Mouse (Mus musculus): ENCODE results near the gene Rab26. TPM values are rescaled to one million over a fixed set of nuclear protein-coding genes. Genes with fewer than 3 reads are reported as not detected.

The Rab26 gene
- polyA plus RNA-seq, 1 experiment from 2014 or later, result 2.6 TPM

DNA sequence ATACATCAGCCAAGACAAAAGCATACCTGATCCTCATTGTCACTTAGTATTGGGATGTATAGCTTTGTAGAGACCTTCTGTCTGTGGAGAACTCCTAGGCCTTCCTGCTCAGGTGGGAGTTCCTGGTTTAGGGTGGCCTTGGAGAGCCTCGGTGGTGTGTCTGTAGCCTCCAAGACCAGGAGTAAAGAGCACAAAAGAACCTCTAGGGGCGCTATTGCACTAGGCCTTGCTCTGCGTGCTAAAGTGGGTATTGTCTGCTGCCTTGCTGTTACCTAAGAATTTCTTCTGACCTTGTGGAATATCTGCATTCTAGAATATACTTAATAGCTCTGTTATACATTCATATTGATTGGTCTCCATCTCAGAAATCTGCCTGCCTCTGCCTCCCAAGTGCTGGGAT is 6.4 kb upstream of the Rab26 start:
- peaks cover 18% of the 10 kb centered on the region for H3K27me3 ChIP-seq (replicated peaks; ENCODE audit: low read depth, poor library complexity, severe bottlenecking)
- H3K9me3 ChIP-seq, result no peaks in the 10 kb centered on the region
- DNase-seq (ENCODE audit: low spot score), result peak; percentile 59
- H3K4me1 ChIP-seq, result peaks cover 15% of the 10 kb centered on the region
- H3K4me3 ChIP-seq, result no peak overlapping the region
- WGBS, result 15% methylated on average over 3 of the region's 3 CpGs
- H3K36me3 ChIP-seq (replicated peaks), result no peaks in the 10 kb centered on the region
- H3K27ac ChIP-seq (replicated peaks), result no peak overlapping the region

DNA sequence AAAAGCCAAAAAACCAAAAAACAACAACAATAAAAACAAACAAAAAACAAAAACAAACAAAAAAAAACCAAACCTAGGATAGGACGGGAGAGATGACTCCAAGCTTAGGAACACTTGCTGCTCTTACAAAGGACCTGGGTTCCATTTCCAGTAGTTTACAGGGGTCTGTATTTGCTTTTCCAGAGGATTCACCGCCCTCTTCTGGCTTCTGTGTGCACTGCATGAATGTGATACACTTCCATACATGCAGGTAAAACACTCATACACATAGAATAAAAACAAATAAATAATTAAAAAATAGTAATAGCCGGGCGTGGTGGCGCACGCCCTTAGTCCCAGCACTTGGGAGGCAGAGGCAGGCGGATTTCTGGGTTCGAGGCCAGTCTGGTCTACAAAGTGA is 4.9 kb upstream of the Rab26 start:
- 72% methylated on average over 8 of the region's 8 CpGs for WGBS

DNA sequence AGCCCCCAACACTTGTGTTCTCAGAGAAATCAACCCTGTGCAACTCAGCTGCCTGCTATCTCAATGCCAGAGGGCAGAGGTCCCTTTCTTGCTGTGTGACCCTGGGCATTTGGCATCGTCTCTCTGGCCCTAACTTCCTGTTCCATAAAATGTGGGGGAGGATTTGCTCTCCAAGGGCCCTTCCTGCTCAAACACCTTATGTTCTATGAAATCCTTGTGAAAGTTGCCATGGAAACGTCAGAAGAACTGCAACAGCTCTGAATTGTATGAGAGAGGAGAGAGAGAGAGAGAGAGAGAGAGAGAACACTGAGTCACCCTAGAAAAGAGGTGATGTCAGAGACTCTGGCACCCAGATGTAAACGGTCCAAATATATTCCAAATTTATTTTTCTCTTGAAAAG is 3.5 kb upstream of the Rab26 start:
- no peaks in the 10 kb centered on the region for H3K9me3 ChIP-seq
- WGBS, result 45% methylated on average over 3 of the region's 3 CpGs
- no peak overlapping the region for H3K27ac ChIP-seq (replicated peaks)
- H3K36me3 ChIP-seq (replicated peaks), result 0 out of 2 replicates have a peak, but pooled peaks cover 3% of the 10 kb centered on the region
- peaks cover 23% of the 10 kb centered on the region for H3K4me1 ChIP-seq
- no peaks in the 10 kb centered on the region for H3K27me3 ChIP-seq (replicated peaks; ENCODE audit: low read depth, poor library complexity, severe bottlenecking)
- no peak for DNase-seq (ENCODE audit: low spot score)
- no peak overlapping the region for H3K4me3 ChIP-seq

More for the DNA sequence above, 4.9 kb upstream of the Rab26 start:
- peaks cover 9% of the 10 kb centered on the region for H3K4me1 ChIP-seq
- no peak overlapping the region for H3K27ac ChIP-seq (replicated peaks)
- no peak overlapping the region for H3K4me3 ChIP-seq
- peak; percentile 62 for DNase-seq (ENCODE audit: low spot score)
- H3K9me3 ChIP-seq, result no peaks in the 10 kb centered on the region
- no peaks in the 10 kb centered on the region for H3K36me3 ChIP-seq (replicated peaks)
- H3K27me3 ChIP-seq (replicated peaks; ENCODE audit: low read depth, poor library complexity, severe bottlenecking), result peaks cover 4% of the 10 kb centered on the region

DNA sequence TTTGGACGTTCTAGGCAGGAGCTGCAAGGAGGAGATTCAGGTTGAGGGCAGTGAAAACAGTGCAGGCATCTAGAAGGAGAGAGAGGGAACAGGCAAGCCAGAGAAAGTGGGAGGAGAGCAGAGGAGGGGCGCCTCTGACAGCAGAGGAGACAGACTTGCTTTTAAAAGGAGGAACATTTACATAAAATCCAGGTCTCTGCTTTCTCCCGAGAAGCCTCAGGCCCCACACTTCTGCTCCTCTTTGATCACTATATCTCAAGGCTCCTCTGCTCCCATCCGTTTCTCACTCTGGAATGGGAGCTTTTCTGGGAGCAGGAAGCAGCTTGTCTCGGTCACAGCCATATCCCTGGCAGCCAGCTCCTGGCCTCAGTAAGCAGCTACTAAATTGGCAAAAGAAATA is 1.3 kb upstream of the Rab26 start:
- Histone ChIP-seq H3K9me3 (no peaks in the 10 kb centered on the region), H3K36me3 (replicated peaks) (peaks cover 9% of the 10 kb centered on the region), H3K27ac (replicated peaks) (no peak overlapping the region), H3K27me3 (replicated peaks; ENCODE audit: low read depth, poor library complexity, severe bottlenecking) (no peaks in the 10 kb centered on the region), H3K4me3 (no peak overlapping the region), H3K4me1 (peaks cover 45% of the 10 kb centered on the region)
- WGBS, result 52% methylated on average over 5 of the region's 5 CpGs
- DNase-seq (ENCODE audit: low spot score), result no peak

DNA sequence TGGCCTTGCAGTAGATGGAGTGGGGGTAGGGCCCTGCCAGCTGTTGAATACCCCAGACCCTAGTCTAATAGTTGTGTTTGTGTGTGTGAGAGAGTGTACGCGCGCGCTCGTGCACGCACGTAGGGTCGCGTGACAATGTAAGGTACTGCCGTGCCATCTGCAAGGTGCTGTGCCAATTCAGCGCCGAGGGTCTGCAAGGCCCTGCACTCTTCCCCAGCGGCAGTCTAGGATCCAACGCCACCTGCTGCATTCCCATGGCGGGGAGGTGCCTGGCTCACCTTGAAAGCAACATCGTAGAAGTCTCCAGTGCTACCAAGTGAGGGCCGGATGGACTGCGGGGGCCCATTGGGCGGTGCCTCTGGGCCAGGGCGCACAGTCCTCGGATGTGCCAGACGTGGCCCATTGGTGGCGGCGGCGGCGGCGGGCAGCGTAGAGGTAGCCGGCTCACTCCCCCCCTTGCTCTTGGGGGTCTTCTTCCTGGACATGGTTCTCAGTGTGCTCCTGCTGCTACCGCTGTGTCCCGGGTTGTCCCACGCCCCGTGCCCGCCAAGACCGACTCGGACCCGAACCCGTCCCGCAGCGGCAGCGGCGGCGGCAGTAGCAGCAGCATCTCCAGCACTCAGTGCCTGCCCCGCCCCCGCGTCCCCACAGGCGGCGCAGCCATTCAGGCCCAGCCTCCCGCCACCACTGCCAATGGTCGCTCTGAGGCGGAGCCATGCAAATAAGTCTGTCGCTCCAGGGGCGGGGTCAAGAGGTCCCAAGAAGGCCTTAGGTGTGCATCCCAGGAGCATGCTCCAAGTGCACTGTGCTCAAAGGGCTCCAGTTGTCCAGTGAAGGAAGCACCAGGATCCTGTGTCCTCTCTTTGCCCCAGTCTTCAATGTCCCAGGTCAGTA is 664 bp downstream of the Rab26 start:
- Histone ChIP-seq H3K4me1 (peaks cover 62% of the 10 kb centered on the region), H3K27me3 (replicated peaks; ENCODE audit: low read depth, poor library complexity, severe bottlenecking) (no peaks in the 10 kb centered on the region), H3K9me3 (no peaks in the 10 kb centered on the region), H3K4me3 (peak overlapping the region; percentile 61), H3K27ac (replicated peaks) (peak overlapping the region; percentile 73), H3K36me3 (replicated peaks) (peaks cover 25% of the 10 kb centered on the region)
- peak; percentile 92 for DNase-seq (ENCODE audit: low spot score)
- WGBS, result 5% methylated on average over 53 of the region's 53 CpGs

DNA sequence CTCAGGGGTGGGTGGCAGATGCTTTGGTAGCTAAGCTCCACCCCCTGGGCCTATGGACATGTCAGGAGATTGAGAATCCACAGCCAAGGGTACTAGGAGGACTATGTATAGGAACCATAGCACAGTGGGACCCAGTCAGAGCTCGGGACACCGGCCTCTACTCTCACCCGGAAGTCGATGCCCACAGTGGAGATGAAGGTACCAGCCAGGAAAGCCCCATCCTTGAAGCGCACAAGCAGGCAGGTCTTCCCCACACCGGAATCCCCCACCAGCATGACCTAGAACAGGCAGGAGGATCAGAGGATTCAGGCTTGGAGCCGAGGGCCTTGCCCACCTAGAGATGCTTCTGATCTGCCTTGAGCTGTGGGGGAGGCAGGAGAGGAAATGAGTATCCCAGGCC is 2.0 kb downstream of the Rab26 start:
- H3K9me3 ChIP-seq, result no peaks in the 10 kb centered on the region
- peaks cover 25% of the 10 kb centered on the region for H3K36me3 ChIP-seq (replicated peaks)
- no peak overlapping the region for H3K27ac ChIP-seq (replicated peaks)
- H3K4me3 ChIP-seq, result no peak overlapping the region
- H3K27me3 ChIP-seq (replicated peaks; ENCODE audit: low read depth, poor library complexity, severe bottlenecking), result no peaks in the 10 kb centered on the region
- DNase-seq (ENCODE audit: low spot score), result no peak
- WGBS, result 75% methylated on average over 7 of the region's 7 CpGs
- H3K4me1 ChIP-seq, result peaks cover 53% of the 10 kb centered on the region

DNA sequence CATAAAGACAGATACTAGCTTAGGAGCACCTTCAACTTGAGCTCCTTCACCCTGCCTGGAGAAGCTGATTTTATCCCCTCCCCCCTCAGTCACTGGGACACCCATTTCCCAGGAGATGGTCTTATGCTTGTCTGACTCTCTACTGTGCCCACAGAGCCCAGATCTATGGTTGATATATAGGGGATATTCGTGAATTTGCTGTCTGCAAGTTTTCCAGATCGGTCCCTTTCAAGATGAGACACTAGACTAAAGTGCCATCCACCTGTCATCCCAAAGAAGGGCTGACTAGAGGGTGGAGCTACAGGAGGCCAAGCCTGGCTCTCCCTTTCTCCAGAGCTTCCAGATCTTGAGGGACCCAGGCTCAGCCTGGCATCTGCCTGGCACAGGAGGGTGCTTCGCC is 2.9 kb downstream of the Rab26 start:
- no peak for DNase-seq (ENCODE audit: low spot score)
- H3K4me1 ChIP-seq, result peaks cover 63% of the 10 kb centered on the region
- H3K9me3 ChIP-seq, result no peaks in the 10 kb centered on the region
- H3K27ac ChIP-seq (replicated peaks), result no peak overlapping the region
- WGBS, result 62% methylated on average over 3 of the region's 3 CpGs
- H3K36me3 ChIP-seq (replicated peaks), result peaks cover 25% of the 10 kb centered on the region
- peak overlapping the region; percentile 90 for H3K4me3 ChIP-seq
- H3K27me3 ChIP-seq (replicated peaks; ENCODE audit: low read depth, poor library complexity, severe bottlenecking), result no peaks in the 10 kb centered on the region

DNA sequence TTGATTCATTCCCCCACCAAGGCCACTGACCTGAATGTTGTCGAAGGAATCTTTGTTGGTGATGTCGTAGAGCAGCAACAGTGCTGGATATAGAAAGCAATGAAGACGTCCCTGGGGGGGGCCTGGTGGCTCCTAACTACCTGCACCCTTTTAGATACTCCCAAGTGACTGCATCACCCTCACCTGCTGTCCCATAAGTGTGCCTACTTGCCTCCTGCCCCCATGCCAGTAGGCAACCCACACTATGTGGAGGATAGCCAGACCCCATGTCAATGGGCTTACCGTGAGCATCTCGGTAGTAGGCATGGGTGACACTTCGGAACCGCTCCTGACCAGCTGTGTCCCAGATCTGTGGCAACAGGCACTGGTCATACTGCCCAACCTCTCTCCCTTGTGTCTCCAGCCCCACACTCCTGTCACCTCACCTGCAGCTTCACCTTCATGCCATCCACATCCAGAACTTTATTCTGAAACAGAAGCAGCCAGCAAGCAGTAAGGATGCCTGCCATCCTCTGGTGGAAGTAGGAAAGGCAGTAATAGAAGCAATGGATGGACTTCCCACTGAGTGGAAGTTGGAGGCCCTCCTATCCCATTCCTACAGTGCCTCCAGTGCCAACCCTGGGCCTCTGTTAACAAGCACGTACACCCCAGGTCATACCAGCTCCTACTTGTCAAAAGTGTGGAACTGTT is 3.5 kb downstream of the Rab26 start:
- peak overlapping the region; percentile 90 for H3K4me3 ChIP-seq
- peaks cover 63% of the 10 kb centered on the region for H3K4me1 ChIP-seq
- peak overlapping the region; percentile 89 for H3K27ac ChIP-seq (replicated peaks)
- 32% methylated on average over 8 of the region's 8 CpGs for WGBS
- peaks cover 26% of the 10 kb centered on the region for H3K36me3 ChIP-seq (replicated peaks)
- no peak for DNase-seq (ENCODE audit: low spot score)
- no peaks in the 10 kb centered on the region for H3K9me3 ChIP-seq
- no peaks in the 10 kb centered on the region for H3K27me3 ChIP-seq (replicated peaks; ENCODE audit: low read depth, poor library complexity, severe bottlenecking)

DNA sequence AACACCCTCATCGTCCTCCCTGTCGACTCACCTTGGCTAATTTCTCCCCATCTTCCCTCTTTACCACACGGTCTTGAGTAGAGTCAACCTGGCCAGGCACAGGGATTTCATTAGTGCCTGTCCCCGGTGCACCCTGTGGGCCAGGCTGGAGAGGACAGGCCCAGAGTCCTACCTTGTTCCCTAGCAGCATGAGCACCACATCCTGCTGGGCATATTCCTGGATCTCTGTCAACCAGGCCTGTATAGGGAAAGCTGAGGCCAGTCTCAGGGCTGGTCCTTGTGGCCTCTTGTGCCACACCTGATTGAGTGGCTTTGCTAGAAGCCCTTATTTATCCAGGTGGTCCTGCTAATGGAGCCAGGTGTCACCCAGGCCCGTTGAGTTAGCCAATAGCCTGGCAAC is 4.1 kb downstream of the Rab26 start:
- WGBS, result 21% methylated on average over 5 of the region's 5 CpGs
- Histone ChIP-seq H3K36me3 (replicated peaks) (peaks cover 32% of the 10 kb centered on the region), H3K27ac (replicated peaks) (peak overlapping the region; percentile 89), H3K4me3 (peak overlapping the region; percentile 90), H3K27me3 (replicated peaks; ENCODE audit: low read depth, poor library complexity, severe bottlenecking) (no peaks in the 10 kb centered on the region), H3K9me3 (no peaks in the 10 kb centered on the region), H3K4me1 (peaks cover 66% of the 10 kb centered on the region)
- no peak for DNase-seq (ENCODE audit: low spot score)

DNA sequence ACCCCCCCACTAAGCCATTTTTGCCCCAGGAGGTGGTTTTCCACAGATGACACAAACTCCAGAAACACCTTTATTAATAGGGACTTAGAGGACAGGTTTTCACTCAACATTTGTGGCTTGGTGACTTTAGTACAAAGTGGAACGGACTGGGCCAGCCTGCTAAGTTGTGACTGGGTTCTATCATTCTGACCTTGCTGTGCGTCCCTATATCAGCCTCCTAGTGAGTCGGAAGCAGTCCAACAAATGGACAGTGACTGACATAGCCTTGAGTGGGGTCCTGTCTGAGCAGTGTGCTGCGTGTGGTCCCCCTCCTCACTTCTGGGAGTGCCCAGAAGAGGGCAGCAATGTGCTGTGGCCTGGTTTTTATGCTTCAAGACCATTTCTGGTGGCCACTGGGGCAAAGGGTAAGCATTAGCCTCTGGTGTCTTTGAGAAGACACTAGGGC is 5.0 kb downstream of the Rab26 start:
- DNase-seq (ENCODE audit: low spot score), result peak; percentile 84

DNA sequence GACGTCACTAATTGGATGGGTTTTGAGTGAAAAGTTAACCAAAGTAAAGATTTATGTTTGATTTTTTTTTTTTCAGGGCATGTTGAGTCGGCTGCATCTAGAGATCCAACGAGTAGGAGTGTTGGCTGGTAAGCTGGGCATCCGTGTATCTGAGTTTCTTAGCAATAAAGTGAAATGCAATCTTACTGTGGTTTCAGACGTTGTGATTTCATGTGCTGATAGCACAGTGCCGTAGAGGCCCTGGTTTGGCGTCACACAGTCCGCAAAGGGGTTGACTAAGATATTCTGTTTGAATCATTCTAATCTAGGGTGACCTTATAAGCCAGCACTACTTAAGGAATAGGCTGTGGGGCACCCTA is 5.5 kb downstream of the Rab26 start:
- 1% methylated on average over 8 of the region's 8 CpGs for WGBS
- H3K27me3 ChIP-seq (replicated peaks; ENCODE audit: low read depth, poor library complexity, severe bottlenecking), result no peaks in the 10 kb centered on the region
- no peak for DNase-seq (ENCODE audit: low spot score)
- no peaks in the 10 kb centered on the region for H3K9me3 ChIP-seq
- H3K4me3 ChIP-seq, result peak overlapping the region; percentile 90
- peak overlapping the region; percentile 89 for H3K27ac ChIP-seq (replicated peaks)
- peaks cover 39% of the 10 kb centered on the region for H3K36me3 ChIP-seq (replicated peaks)
- peaks cover 63% of the 10 kb centered on the region for H3K4me1 ChIP-seq

More for the DNA sequence above, 5.0 kb downstream of the Rab26 start:
- Histone ChIP-seq H3K27me3 (replicated peaks; ENCODE audit: low read depth, poor library complexity, severe bottlenecking) (no peaks in the 10 kb centered on the region), H3K27ac (replicated peaks) (peak overlapping the region; percentile 89), H3K4me1 (peaks cover 67% of the 10 kb centered on the region), H3K36me3 (replicated peaks) (peaks cover 38% of the 10 kb centered on the region), H3K9me3 (no peaks in the 10 kb centered on the region), H3K4me3 (peak overlapping the region; percentile 90)
- WGBS, result under 1% methylated on average over 4 of the region's 4 CpGs

DNA sequence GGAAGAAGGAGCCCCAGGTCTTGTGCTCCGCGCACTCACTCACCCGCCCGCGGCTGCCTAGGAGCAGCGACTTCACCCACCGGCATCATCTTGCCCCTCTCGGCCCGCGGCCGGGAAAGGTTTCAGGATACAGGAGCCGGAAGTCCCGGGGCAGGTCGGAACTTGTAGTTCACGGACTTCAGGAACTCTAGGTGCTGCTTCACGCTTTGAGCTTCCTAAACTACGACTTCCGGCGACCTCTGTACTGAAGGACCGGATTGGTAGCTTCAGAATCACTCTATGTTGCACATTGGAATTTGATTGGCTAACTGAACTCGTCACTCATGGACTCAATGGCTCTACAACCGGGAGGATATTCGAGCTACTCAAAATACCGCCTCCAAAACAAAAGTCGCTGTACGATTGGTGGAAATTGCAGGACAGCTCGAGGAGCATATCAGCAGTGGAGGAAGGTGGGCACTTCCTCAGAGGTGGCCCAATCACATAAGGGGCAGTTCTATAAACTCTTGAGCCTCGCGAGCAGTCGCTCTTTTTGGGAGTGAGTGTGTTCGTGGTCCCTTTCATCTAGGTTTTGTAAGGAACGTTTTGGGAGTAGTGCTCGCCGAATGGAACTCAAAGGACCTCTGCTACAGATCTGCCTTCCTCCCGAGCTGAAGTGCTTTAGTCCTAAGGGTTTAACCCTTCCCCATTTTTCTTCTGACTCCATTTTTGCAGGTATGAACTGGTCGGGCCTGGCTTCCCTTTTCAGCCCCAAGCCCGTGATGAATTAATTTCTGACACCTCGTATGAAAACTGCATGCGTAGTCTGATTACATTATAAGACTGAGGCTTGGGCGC is 6.1 kb downstream of the Rab26 start, which contains the start of gene Traf7:
Gene Traf7 (minus strand): TSS at position 216 of the 837 bp plus-strand sequence.
- Histone ChIP-seq H3K27me3 (replicated peaks; ENCODE audit: low read depth, poor library complexity, severe bottlenecking) (no peaks in the 10 kb centered on the region), H3K9me3 (no peaks in the 10 kb centered on the region), H3K27ac (replicated peaks) (peak within 1 kb of the TSS; percentile 93), H3K4me3 (peak within 1 kb of the TSS; percentile 90), H3K36me3 (replicated peaks) (peaks cover 44% of the 10 kb centered on the region), H3K4me1 (peaks cover 57% of the 10 kb centered on the region)
- under 1% methylated on average over 40 of the region's 40 CpGs for WGBS
- peak; percentile 95 for DNase-seq (ENCODE audit: low spot score)

Measured in embryonic facial prominence, embryonic 10.5 days (tissue).